ENCODE assay signal across 9 mouse cellular contexts in the genomic region with DNA sequence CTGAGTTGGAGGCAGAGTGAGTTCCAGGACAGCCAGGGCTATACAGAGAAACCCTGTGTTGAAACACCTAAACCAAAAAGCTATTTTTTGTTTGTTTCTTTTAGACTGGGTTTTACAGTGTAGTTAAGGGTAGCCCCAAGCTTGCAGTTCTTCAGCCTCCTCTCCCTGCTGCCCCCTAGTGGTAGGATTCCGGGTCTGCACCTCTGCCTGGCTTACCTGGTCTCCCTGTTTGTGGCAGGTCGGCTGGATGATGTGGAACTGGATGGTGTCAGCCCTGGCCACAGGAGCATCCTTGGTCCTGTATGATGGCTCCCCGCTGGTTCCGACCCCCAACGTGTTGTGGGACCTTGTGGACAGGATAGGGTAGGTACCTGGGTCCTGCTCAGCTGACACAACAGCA. TPM values are rescaled to one million over a fixed set of nuclear protein-coding genes. Genes with fewer than 3 reads are reported as not detected.
DNase-seq lines count a peak whose midpoint lies in the region; ATAC-seq and TF ChIP-seq lines count a peak whose summit lies in the region.
"Had no signal": no experiment of that assay in that cellular context is flagged by ENCODE, and none has a peak within 500 bp of the region (broad histone marks: within the 10 kb centered on the region; RNA-seq: fewer than 3 reads in every experiment).

No protein-coding gene starts in this region.

- DNase-seq in kidney, adult 9 months, result peak; percentile 62
- DNase-seq in kidney, adult 11 months, result no peak
- DNase-seq in G1E (ENCODE audit: low spot score), result peak; percentile 50
- peak; percentile 61 for DNase-seq in cerebellum, adult 8-10 months
- no peak for DNase-seq in midbrain, postnatal 0 days (ENCODE audit: low spot score)
- DNase-seq in yolk sac, embryonic 10.5 days (ENCODE audit: low spot score), result peak; percentile 40

- peak; percentile 89 for TF ChIP-seq CTCF in G1E (IDR thresholded peaks at IDR 0.05; ENCODE audit: low read depth, low read length)
- peak; percentile 92 for TF ChIP-seq CTCF in intestine, postnatal 0 days (IDR thresholded peaks at IDR 0.05; ENCODE audit: low read depth)
- TF ChIP-seq CTCF in midbrain, postnatal 0 days (IDR thresholded peaks at IDR 0.05), result peak; percentile 78

- 47% methylated on average over 5 of the region's 5 CpGs for whole genome bisulfite sequencing in intestine, postnatal 0 days
- WGBS in midbrain, postnatal 0 days, result 54% methylated on average over 5 of the region's 5 CpGs
- WGBS in forebrain, embryonic 16.5 days, result 49% methylated on average over 5 of the region's 5 CpGs

- H3K27ac ChIP-seq in intestine, postnatal 0 days (ENCODE audit: low read depth, low read length), result no peak overlapping the region
- H3K27ac ChIP-seq in midbrain, postnatal 0 days (ENCODE audit: low read depth, low read length), result no peak overlapping the region
- H3K27ac ChIP-seq in forebrain, embryonic 16.5 days (ENCODE audit: low read length), result no peak overlapping the region

- no peak overlapping the region for H3K9ac ChIP-seq in intestine, postnatal 0 days (ENCODE audit: low read depth, low read length)
- no peak overlapping the region for H3K9ac ChIP-seq in midbrain, postnatal 0 days (replicated peaks; ENCODE audit: low read length, poor library complexity, severe bottlenecking)
- H3K9ac ChIP-seq in forebrain, embryonic 16.5 days (replicated peaks; ENCODE audit: low read depth, low read length), result no peak overlapping the region

- peaks cover 85% of the 10 kb centered on the region for H3K36me3 ChIP-seq in G1E (replicated peaks)
- H3K36me3 ChIP-seq in intestine, postnatal 0 days (ENCODE audit: control insufficient read depth, insufficient read depth), result peaks cover 81% of the 10 kb centered on the region
- H3K36me3 ChIP-seq in midbrain, postnatal 0 days (ENCODE audit: insufficient read depth, low read length), result peaks cover 61% of the 10 kb centered on the region
- peaks cover 13% of the 10 kb centered on the region for H3K36me3 ChIP-seq in forebrain, embryonic 16.5 days (ENCODE audit: control insufficient read depth, insufficient read depth)

- no peak overlapping the region for H3K4me2 ChIP-seq in intestine, postnatal 0 days (replicated peaks; ENCODE audit: low read depth)
- no peak overlapping the region for H3K4me2 ChIP-seq in midbrain, postnatal 0 days (ENCODE audit: low read depth, low read length, poor library complexity, severe bottlenecking)
- H3K4me2 ChIP-seq in forebrain, embryonic 16.5 days (ENCODE audit: low read length), result no peak overlapping the region

- no peak overlapping the region for H3K4me3 ChIP-seq in G1E (ENCODE audit: low read depth, low read length)
- H3K4me3 ChIP-seq in intestine, postnatal 0 days (ENCODE audit: low read depth, low read length), result no peak overlapping the region
- H3K4me3 ChIP-seq in midbrain, postnatal 0 days (ENCODE audit: low read depth, low read length), result no peak overlapping the region
- no peak overlapping the region for H3K4me3 ChIP-seq in forebrain, embryonic 16.5 days (replicated peaks; ENCODE audit: low read length)
- H3K4me3 ChIP-seq: myocyte had no signal

- no peaks in the 10 kb centered on the region for H3K27me3 ChIP-seq in G1E (ENCODE audit: insufficient read depth, low read length)
- H3K27me3 ChIP-seq in intestine, postnatal 0 days (replicated peaks; ENCODE audit: control insufficient read depth, insufficient read depth, low read length), result no peaks in the 10 kb centered on the region
- H3K27me3 ChIP-seq in midbrain, postnatal 0 days (ENCODE audit: insufficient read depth, low read length), result no peaks in the 10 kb centered on the region
- no peaks in the 10 kb centered on the region for H3K27me3 ChIP-seq in forebrain, embryonic 16.5 days (replicated peaks; ENCODE audit: control insufficient read depth, insufficient read depth, low read length)

- 0 out of 2 replicates have a peak, but pooled peaks have one; percentile 61 for ATAC-seq in G1E (ENCODE audit: extremely low read depth, insufficient number of reproducible peaks, low FRiP score, poor library complexity, severe bottlenecking)
- no peak for ATAC-seq in intestine, postnatal 0 days
- no peak for ATAC-seq in midbrain, postnatal 0 days (ENCODE audit: low FRiP score)
- ATAC-seq in forebrain, embryonic 16.5 days, result no peak

- H3K9me3 ChIP-seq in G1E (replicated peaks), result no peaks in the 10 kb centered on the region
- H3K9me3 ChIP-seq in intestine, postnatal 0 days (ENCODE audit: control insufficient read depth), result no peaks in the 10 kb centered on the region
- no peaks in the 10 kb centered on the region for H3K9me3 ChIP-seq in midbrain, postnatal 0 days (ENCODE audit: low read length)
- no peaks in the 10 kb centered on the region for H3K9me3 ChIP-seq in forebrain, embryonic 16.5 days (ENCODE audit: control insufficient read depth, low read length)

- no peaks in the 10 kb centered on the region for H3K4me1 ChIP-seq in G1E (ENCODE audit: insufficient read depth, low read depth, low read length)
- H3K4me1 ChIP-seq in intestine, postnatal 0 days (replicated peaks; ENCODE audit: control insufficient read depth, insufficient read depth, low read length), result no peaks in the 10 kb centered on the region
- no peaks in the 10 kb centered on the region for H3K4me1 ChIP-seq in midbrain, postnatal 0 days (ENCODE audit: insufficient read depth, low read length)
- H3K4me1 ChIP-seq in forebrain, embryonic 16.5 days (replicated peaks; ENCODE audit: control insufficient read depth, insufficient read depth, low read length), result no peaks in the 10 kb centered on the region

RNA-seq across cellular contexts. Expression of a gene that starts 22.0 kb away (rescaled TPM):
- total RNA-seq in G1E (2014; fragmentation: Nextera tagmentation), result 0.19 TPM in 1 of 2 replicates, not detected in the other
- total RNA-seq in G1E (2017), result 0.11 TPM in 1 of 2 replicates, not detected in the other
- polyA plus RNA-seq in G1E (2012), result not detected in 2 replicates
- 0.14 and 0.25 TPM in 2 replicates for polyA plus RNA-seq in intestine, postnatal 0 days (2015; fragmentation: Nextera tagmentation; extraction: Ambion mirVana)
- total RNA-seq in midbrain, postnatal 0 days (2014; rRNA removed), result 27.8 and 36.2 TPM in 2 replicates
- polyA plus RNA-seq in midbrain, postnatal 0 days (2015; fragmentation: Nextera tagmentation; extraction: Ambion mirVana), result 4.8 and 6.4 TPM in 2 replicates
- 8.4 and 9.1 TPM in 2 replicates for polyA plus RNA-seq in forebrain, embryonic 16.5 days (2015; fragmentation: Nextera tagmentation; extraction: Ambion mirVana)

RNA-seq across cellular contexts. Expression of a gene that starts 33.9 kb away (rescaled TPM):
- 3.3 and 4.4 TPM in 2 replicates for total RNA-seq in G1E (2014; fragmentation: Nextera tagmentation)
- 15.3 and 15.7 TPM in 2 replicates for total RNA-seq in G1E (2017)
- polyA plus RNA-seq in G1E (2012), result 27.1 and 28.3 TPM in 2 replicates
- polyA plus RNA-seq in intestine, postnatal 0 days (2015; fragmentation: Nextera tagmentation; extraction: Ambion mirVana), result 13.7 and 14.0 TPM in 2 replicates
- 104 and 112 TPM in 2 replicates for total RNA-seq in midbrain, postnatal 0 days (2014; rRNA removed)
- polyA plus RNA-seq in midbrain, postnatal 0 days (2015; fragmentation: Nextera tagmentation; extraction: Ambion mirVana), result 84.8 and 86.5 TPM in 2 replicates
- polyA plus RNA-seq in forebrain, embryonic 16.5 days (2015; fragmentation: Nextera tagmentation; extraction: Ambion mirVana), result 96.0 and 98.9 TPM in 2 replicates

Comparison
In these comparisons a context has a peak if more than half of its experiments do, and no peak if none do; other contexts are left out.
1. DNase-seq: peak in kidney, adult 9 months (single experiment), G1E (single experiment), cerebellum, adult 8-10 months (single experiment) and yolk sac, embryonic 10.5 days (single experiment); none in kidney, adult 11 months (single experiment) and midbrain, postnatal 0 days (single experiment).
2. Peak in every context shown above with its lines, with median percentiles within 50 percentile points of each other: CTCF ChIP-seq.